Mouse (Mus musculus): ENCODE results near the gene C330007P06Rik. TPM values are rescaled to one million over a fixed set of nuclear protein-coding genes. Genes with fewer than 3 reads are reported as not detected.
A peak's percentile ranks its signal among the peaks of the same experiment; 100 is the strongest.
"Not testable (repeated sequence)": the region's sequence is repeated elsewhere in the genome, so short reads cannot be mapped to it uniquely, and the experiment has no call there.

Gene C330007P06Rik
- polyA plus RNA-seq (2015; fragmentation: Nextera tagmentation; extraction: Ambion mirVana) = 23.9 and 29.0 TPM in 2 replicates

GRCm38 (mm10) chrX:36873765-36874164 is at the start of gene C330007P06Rik, which contains the start of gene Ube2a:
C330007P06Rik (minus strand) TSS chrX:36874111.
Ube2a (plus strand) TSS chrX:36873900.
- 22% methylated on average over 8 of the region's 8 CpGs for WGBS
- ATAC-seq (ENCODE audit: low read depth) = peak; percentile 40
- Histone ChIP-seq H3K9me3 (no peaks in the 10 kb centered on the region), H3K9ac (peak within 1 kb of the TSS; percentile 85), H3K27me3 (no peaks in the 10 kb centered on the region), H3K27ac (replicated peaks) (peak within 1 kb of the TSS; percentile 82), H3K4me1 (replicated peaks) (peaks cover 7% of the 10 kb centered on the region), H3K4me3 (peak within 1 kb of the TSS; percentile 70), H3K4me2 (peak within 1 kb of the TSS; percentile 62), H3K36me3 (no peaks in the 10 kb centered on the region)

GRCm38 (mm10) chrX:36921346-36921745 is 47.4 kb upstream of the C330007P06Rik start:
- H3K27ac ChIP-seq (replicated peaks) = no peak overlapping the region
- no peak overlapping the region for H3K4me2 ChIP-seq
- H3K27me3 ChIP-seq = no peaks in the 10 kb centered on the region
- 84% methylated on average over 4 of the region's 4 CpGs for WGBS
- no peak overlapping the region for H3K9ac ChIP-seq
- H3K4me1 ChIP-seq (replicated peaks) = no peaks in the 10 kb centered on the region
- no peak for ATAC-seq (ENCODE audit: low read depth)
- no peak overlapping the region for H3K4me3 ChIP-seq
- peaks cover 11% of the 10 kb centered on the region; the same call in 1 of the 2 replicates for H3K36me3 ChIP-seq
- no peaks in the 10 kb centered on the region for H3K9me3 ChIP-seq

- Histone ChIP-seq H3K9me3 (no peaks in the 10 kb centered on the region), H3K27ac (replicated peaks) (no peak overlapping the region), H3K4me3 (no peak overlapping the region), H3K27me3 (no peaks in the 10 kb centered on the region), H3K4me1 (replicated peaks) (no peaks in the 10 kb centered on the region), H3K4me2 (no peak overlapping the region), H3K9ac (no peak overlapping the region), H3K36me3 (peaks cover 16% of the 10 kb centered on the region; the same call in 1 of the 2 replicates)
- WGBS = 76% methylated on average over 1 of the region's 1 CpGs
- ATAC-seq (ENCODE audit: low read depth) = no peak
These were observed 43.8 kb upstream of the C330007P06Rik start for GRCm38 (mm10) chrX:36917749-36918148.

- ATAC-seq (ENCODE audit: low read depth) = no peak
- 49% methylated on average over 12 of the region's 12 CpGs for WGBS
- Histone ChIP-seq H3K36me3 (0 out of 2 replicates have a peak, but pooled peaks cover 4% of the 10 kb centered on the region), H3K9ac (no peak overlapping the region), H3K4me2 (no peak overlapping the region), H3K4me3 (no peak overlapping the region), H3K27me3 (no peaks in the 10 kb centered on the region), H3K9me3 (no peaks in the 10 kb centered on the region), H3K27ac (replicated peaks) (no peak overlapping the region), H3K4me1 (replicated peaks) (no peaks in the 10 kb centered on the region)
These were observed 37.4 kb upstream of the C330007P06Rik start for GRCm38 (mm10) chrX:36911343-36911742.

- no peak for ATAC-seq (ENCODE audit: low read depth)
- Histone ChIP-seq H3K9me3 (no peaks in the 10 kb centered on the region), H3K4me3 (no peak overlapping the region), H3K9ac (no peak overlapping the region), H3K27me3 (no peaks in the 10 kb centered on the region), H3K27ac (replicated peaks) (no peak overlapping the region), H3K36me3 (no peaks in the 10 kb centered on the region), H3K4me2 (no peak overlapping the region), H3K4me1 (replicated peaks) (no peaks in the 10 kb centered on the region)
- 42% methylated on average over 5 of the region's 5 CpGs for WGBS
These were observed 32.6 kb upstream of the C330007P06Rik start for GRCm38 (mm10) chrX:36906539-36906938.

- Histone ChIP-seq H3K9ac (peak overlapping the region; percentile 81), H3K9me3 (no peaks in the 10 kb centered on the region), H3K36me3 (no peaks in the 10 kb centered on the region), H3K27ac (replicated peaks) (peak overlapping the region; percentile 88), H3K4me2 (peak overlapping the region; percentile 55), H3K4me3 (peak overlapping the region; percentile 56), H3K27me3 (no peaks in the 10 kb centered on the region), H3K4me1 (replicated peaks) (0 out of 2 replicates have a peak, but pooled peaks cover 11% of the 10 kb centered on the region)
- ATAC-seq (ENCODE audit: low read depth) = peak; percentile 92
- 16% methylated on average over 31 of the region's 32 CpGs for WGBS
These were observed 29.3 kb upstream of the C330007P06Rik start for GRCm38 (mm10) chrX:36903115-36903768.

GRCm38 (mm10) chrX:36902321-36903114 is 28.6 kb upstream of the C330007P06Rik start, which contains the start of gene Nkrf:
Nkrf (minus strand) TSS chrX:36902899.
- H3K36me3 ChIP-seq = no peaks in the 10 kb centered on the region
- 0 out of 2 replicates have a peak, but pooled peaks cover 11% of the 10 kb centered on the region for H3K4me1 ChIP-seq (replicated peaks)
- H3K27ac ChIP-seq (replicated peaks) = peak within 1 kb of the TSS; percentile 88
- 19% methylated on average over 32 of the region's 47 CpGs for WGBS
- H3K9ac ChIP-seq = peak within 1 kb of the TSS; percentile 81
- ATAC-seq (ENCODE audit: low read depth) = peak; percentile 87
- peak within 1 kb of the TSS; percentile 55 for H3K4me2 ChIP-seq
- no peaks in the 10 kb centered on the region for H3K27me3 ChIP-seq
- H3K9me3 ChIP-seq = no peaks in the 10 kb centered on the region
- H3K4me3 ChIP-seq = peak within 1 kb of the TSS; percentile 56

- Histone ChIP-seq H3K27me3 (no peaks in the 10 kb centered on the region), H3K27ac (replicated peaks) (peak overlapping the region; percentile 88), H3K4me2 (peak overlapping the region; percentile 55), H3K9me3 (no peaks in the 10 kb centered on the region), H3K4me3 (peak overlapping the region; percentile 56), H3K9ac (peak overlapping the region; percentile 81), H3K4me1 (replicated peaks) (0 out of 2 replicates have a peak, but pooled peaks cover 11% of the 10 kb centered on the region), H3K36me3 (no peaks in the 10 kb centered on the region)
- WGBS = 21% methylated on average over 3 of the region's 3 CpGs
- ATAC-seq (ENCODE audit: low read depth) = no peak
These were observed 27.7 kb upstream of the C330007P06Rik start for GRCm38 (mm10) chrX:36901655-36902054.

GRCm38 (mm10) chrX:36898931-36899330 is 25.0 kb upstream of the C330007P06Rik start:
- H3K9ac ChIP-seq; H3K27me3 ChIP-seq; ATAC-seq (ENCODE audit: low read depth); H3K9me3 ChIP-seq; H3K36me3 ChIP-seq; H3K4me3 ChIP-seq; H3K4me2 ChIP-seq; H3K27ac ChIP-seq (replicated peaks): not testable (repeated sequence)
- WGBS = 42% methylated on average over 1 of the region's 1 CpGs
- H3K4me1 ChIP-seq (replicated peaks) = 0 out of 2 replicates have a peak, but pooled peaks cover 11% of the 10 kb centered on the region

GRCm38 (mm10) chrX:36884719-36885118 is 10.8 kb upstream of the C330007P06Rik start:
- Histone ChIP-seq H3K27me3 (no peaks in the 10 kb centered on the region), H3K4me3 (no peak overlapping the region), H3K36me3 (peaks cover 20% of the 10 kb centered on the region), H3K4me1 (replicated peaks) (no peaks in the 10 kb centered on the region), H3K9me3 (no peaks in the 10 kb centered on the region), H3K9ac (no peak overlapping the region), H3K4me2 (no peak overlapping the region), H3K27ac (replicated peaks) (no peak overlapping the region)
- 85% methylated on average over 1 of the region's 1 CpGs for WGBS
- no peak for ATAC-seq (ENCODE audit: low read depth)

GRCm38 (mm10) chrX:36874704-36875128 is 805 bp upstream of the C330007P06Rik start:
- peak overlapping the region; percentile 85 for H3K9ac ChIP-seq
- peak overlapping the region; percentile 82 for H3K27ac ChIP-seq (replicated peaks)
- H3K36me3 ChIP-seq = no peaks in the 10 kb centered on the region
- peaks cover 7% of the 10 kb centered on the region for H3K4me1 ChIP-seq (replicated peaks)
- WGBS = 15% methylated on average over 36 of the region's 36 CpGs
- H3K4me3 ChIP-seq = peak overlapping the region; percentile 70
- no peaks in the 10 kb centered on the region for H3K27me3 ChIP-seq
- H3K4me2 ChIP-seq = peak overlapping the region; percentile 62
- H3K9me3 ChIP-seq = no peaks in the 10 kb centered on the region
- peak; percentile 21 for ATAC-seq (ENCODE audit: low read depth)

GRCm38 (mm10) chrX:36874178-36874696 is 326 bp upstream of the C330007P06Rik start:
- ATAC-seq (ENCODE audit: low read depth) = peak; percentile 98
- Histone ChIP-seq H3K4me2 (peak overlapping the region; percentile 62), H3K4me3 (peak overlapping the region; percentile 70), H3K9ac (peak overlapping the region; percentile 85), H3K4me1 (replicated peaks) (peaks cover 7% of the 10 kb centered on the region), H3K9me3 (no peaks in the 10 kb centered on the region), H3K27me3 (no peaks in the 10 kb centered on the region), H3K36me3 (no peaks in the 10 kb centered on the region), H3K27ac (replicated peaks) (peak overlapping the region; percentile 82)
- 17% methylated on average over 57 of the region's 57 CpGs for WGBS
